Mouse (Mus musculus): Measurements from ENCODE around the gene Stxbp4.
A peak's percentile ranks its signal among the peaks of the same experiment; 100 is the strongest.

Gene Stxbp4

DNA sequence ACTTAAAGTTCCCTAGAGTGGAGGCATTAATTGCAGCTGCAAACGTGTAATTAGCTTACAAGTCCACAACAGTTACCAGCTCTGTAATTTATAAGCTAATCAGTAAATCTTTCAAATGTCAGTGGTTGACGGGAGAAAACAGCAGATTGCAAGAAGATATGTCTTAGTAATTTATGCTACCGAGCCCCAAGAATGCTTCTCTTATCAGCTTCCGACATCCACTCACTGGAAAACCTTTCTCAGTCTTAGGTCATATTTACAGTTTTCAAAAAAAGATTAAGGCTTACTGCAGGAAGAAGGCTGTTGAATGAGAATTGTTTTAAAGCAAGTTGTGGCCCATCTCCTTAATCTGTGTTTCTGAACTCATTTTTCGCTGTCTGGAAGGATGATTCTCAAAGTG is 83.9 kb downstream of the Stxbp4 start:
- DNase-seq, result no peak

GRCm38 (mm10) chr11:90552303-90553201 is 85.3 kb downstream of the Stxbp4 start:
- DNase-seq, result no peak

GRCm38 (mm10) chr11:90548560-90548959 is 89.3 kb downstream of the Stxbp4 start:
- DNase-seq, result peak in 1 of 2 experiments; percentile 3

DNA sequence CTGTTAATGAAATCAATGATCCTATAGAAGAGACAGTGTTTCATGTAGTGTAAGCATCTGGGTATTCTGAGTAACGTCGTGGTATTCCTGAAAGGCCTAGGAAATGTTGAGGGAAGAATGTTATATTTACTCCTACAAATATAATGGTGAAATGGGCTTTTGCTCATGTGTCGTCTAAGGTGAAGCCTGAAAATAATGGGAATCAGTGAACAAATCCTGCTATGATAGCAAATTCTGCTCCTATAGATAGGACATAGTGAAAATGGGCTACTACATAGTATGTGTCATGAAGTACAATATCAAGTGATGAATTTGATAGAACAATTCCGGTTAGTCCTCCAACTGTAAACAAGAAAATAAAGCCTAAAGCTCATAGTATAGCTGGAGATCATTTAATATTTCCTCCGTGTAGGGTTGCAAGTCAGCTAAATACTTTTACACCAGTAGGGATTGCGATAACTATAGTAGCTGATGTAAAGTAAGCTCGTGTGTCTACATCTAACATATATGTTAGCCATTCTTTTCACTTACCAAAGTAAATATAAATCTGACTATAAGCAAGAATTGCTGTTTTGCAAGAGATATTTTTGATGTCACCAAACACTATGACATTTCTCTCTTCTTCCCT is 99.1 kb downstream of the Stxbp4 start:
- no peak for DNase-seq

- no peak for DNase-seq
Measured at GRCm38 (mm10) chr11:90525311-90525710, 112.6 kb downstream of the Stxbp4 start.

DNA sequence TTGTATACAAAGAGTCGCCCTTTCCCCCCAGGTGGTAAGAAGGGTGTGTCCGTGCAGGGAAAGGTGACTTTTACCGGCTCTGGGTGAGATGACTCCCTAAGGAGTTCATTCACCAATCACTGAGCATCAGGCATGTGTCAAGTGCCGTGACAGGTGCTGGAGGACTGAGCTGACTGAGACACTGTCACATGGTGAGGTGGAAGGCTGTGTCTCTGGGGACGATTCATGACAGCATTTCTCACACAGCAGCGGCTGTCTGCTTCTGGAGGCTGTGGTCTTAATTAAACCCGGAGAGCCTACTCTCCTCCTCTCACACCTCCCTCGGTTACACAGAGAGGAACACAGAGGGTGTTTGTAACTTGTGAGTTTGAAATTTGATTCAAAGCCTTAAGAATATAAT is 116.8 kb downstream of the Stxbp4 start:
- no peak for DNase-seq

DNA sequence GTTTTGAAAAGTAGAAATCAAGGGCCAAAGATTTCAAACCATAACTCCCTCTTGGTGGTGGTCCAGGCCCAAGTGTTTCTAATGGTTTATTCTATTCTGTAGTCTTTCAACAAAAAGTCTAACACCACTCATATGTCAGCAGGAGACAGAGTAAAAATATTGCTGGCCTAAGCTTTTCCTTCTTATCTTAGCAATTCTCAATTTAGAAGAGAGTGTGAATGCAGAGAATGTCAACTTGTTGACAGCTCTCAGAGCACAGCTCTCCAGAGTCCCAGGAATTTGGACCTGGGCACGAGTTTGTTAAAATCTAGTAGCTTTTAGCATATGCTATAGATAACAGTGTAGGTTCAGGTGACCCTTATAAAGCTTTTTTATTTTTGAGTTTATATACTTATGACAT is 120.1 kb downstream of the Stxbp4 start:
- DNase-seq, result no peak

DNA sequence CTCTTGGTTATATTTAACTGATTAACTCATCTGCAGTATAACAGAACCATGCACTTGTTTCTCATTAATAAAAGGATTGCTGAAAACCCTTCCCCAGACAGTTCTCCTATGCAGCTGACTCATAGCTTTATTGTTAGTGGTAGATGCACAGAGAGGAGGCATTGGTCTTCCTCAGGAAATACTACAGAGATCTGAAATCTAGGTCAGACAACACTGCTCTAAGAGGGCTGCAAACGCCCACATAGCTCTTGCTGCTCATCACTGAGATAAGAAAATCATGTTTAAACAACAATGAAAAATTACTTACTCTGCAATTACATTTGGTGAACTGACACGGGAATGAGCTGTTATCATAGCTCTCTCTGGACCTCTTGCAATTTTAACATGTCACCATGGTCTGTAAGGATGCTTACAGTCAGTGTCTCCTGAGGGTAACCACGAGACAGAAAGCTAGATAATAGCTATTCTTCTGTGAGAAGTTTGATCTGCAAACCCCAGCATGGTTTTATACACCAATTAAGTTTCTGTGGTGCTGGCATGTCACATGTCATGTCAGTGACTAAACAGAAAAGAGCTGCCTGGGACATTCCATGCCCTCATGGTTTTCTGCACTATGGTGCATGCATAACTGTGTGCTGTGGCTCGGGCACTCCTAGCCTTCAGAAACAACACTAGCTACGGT is 125.2 kb downstream of the Stxbp4 start:
- DNase-seq, result no peak

DNA sequence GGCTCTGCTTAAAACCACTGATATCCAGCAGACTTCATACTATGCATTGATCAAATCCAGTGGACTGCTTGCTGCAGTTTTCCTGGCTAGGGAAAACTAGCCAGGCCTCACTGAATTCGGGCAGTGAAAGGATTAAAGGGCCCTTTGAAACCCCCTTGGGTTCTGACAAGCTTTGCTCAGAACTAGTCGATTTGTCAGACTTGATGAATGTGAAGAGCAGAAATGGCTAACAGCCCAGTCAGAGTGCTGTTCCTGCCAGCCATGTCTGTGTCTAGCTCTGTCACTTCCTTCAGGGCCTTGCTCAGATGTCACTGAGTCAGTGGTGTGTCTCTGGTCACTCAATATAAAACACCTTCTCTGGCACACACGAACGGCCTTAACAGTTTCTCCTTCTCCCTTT is 136.0 kb downstream of the Stxbp4 start:
- DNase-seq, result peak in 1 of 2 experiments; percentile 16

DNA sequence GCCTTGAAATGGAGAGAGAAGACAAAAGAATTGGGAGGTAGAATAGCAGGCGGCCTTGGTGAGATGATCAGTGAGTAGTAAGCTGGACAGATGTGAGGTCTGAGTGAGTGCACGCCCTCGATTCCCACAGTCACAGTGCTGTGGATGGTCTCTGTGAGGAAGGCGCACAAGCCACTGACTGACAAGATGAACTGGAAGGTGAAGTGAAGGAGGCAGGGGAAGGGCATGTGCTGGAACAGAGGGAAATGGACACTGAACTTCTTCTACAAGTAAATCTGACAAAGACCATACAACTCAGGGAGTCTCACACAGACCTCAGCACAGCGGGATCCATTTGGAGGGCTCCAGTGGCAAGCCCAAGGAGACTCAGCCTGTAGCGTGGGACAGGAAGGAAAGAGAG is 138.0 kb downstream of the Stxbp4 start:
- DNase-seq, result no peak

- peak; percentile 37 to 61 for DNase-seq
Measured at GRCm38 (mm10) chr11:90498461-90498860, 139.4 kb downstream of the Stxbp4 start.

GRCm38 (mm10) chr11:90494981-90495380 is 142.9 kb downstream of the Stxbp4 start:
- peak in 1 of 2 experiments; percentile 25 for DNase-seq

GRCm38 (mm10) chr11:90492511-90492910 is 145.4 kb downstream of the Stxbp4 start:
- DNase-seq, result no peak

- DNase-seq, result no peak
Measured at GRCm38 (mm10) chr11:90489166-90489565, 148.7 kb downstream of the Stxbp4 start.

- no peak for DNase-seq
Measured at GRCm38 (mm10) chr11:90487686-90488085, 150.2 kb downstream of the Stxbp4 start.

DNA sequence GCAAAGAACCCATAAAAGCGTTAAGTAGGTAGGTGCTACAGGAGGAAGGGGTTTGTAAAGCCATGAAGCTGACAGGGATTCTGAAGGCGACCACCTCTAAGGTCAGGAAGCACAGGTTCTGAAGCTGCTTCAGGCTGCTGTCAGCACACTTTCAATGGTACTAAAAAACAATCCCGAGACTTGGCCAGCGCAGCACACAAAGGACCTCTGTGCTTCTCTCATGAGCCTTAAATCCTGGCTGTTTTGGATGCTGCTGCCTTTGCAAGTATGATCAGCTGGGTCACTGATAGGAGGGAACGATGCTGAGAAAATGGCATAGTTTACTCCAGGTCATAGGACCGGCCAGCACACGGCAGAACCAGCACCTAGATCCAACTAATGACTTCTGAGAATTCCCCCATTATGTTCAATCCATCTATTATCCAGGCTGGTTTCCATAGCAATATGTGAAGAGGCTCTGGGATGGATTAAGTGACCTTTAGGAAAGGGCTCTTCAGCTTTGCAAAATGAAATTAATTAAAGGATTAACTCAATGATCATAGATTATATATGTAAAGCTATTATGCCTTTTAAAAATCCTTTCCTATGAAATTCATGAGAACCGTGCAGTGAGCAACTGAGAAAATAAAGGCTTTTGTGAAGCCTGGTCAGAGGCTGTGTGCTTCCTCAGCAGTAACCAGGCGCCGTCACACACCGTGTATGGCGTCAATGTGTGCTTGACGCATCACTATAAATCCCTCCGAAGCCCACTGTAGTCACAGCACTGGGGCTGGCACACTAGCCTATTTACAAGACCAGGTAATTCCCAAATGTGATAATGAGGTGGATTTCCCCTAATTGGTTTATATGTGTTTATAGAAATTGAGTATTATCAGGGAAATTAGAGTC is 152.9 kb downstream of the Stxbp4 start:
- DNase-seq, result no peak

DNA sequence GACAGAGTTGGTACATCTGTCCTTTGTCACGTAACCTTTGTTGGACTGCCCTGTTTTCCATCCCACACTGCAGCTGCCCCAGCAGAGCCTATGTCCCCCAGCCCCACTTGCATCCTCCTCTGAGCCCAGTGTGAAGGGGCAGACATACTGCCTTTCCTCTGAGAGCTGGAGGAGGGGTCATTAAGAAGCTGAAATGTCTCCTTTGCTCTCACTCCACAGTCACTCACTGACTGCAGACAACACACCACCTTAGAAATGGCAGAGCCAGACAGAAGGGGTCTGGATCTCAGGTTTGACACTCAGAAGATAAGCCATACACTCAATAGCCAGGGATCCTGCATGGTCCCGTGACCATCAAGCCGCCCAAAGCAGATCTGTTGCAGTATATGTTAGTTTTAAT is 154.1 kb downstream of the Stxbp4 start:
- DNase-seq, result no peak

DNA sequence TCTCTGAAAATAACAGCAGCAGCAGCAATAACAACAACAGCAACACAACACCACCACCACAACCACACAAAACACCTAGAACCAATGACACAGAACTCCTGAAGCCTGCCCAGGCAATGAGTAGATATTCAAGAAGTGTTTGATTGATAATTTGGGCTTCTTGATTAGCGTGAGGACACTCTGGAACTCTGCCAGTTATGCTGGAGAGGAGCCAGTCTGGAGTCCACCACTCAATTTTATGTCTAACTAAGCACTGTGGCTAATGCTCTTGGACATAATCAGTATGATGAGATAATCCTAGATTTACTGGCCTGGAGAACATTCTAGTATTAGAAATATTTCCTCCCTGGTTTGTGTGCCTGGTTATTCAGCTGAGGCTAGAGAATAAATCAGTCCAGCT is 156.1 kb downstream of the Stxbp4 start:
- peak; percentile 64 to 70 for DNase-seq

GRCm38 (mm10) chr11:90470271-90470670 is 167.6 kb downstream of the Stxbp4 start:
- DNase-seq, result peak; percentile 86 to 90

- DNase-seq, result no peak
Measured at GRCm38 (mm10) chr11:90464046-90464595, 173.8 kb downstream of the Stxbp4 start.

DNA sequence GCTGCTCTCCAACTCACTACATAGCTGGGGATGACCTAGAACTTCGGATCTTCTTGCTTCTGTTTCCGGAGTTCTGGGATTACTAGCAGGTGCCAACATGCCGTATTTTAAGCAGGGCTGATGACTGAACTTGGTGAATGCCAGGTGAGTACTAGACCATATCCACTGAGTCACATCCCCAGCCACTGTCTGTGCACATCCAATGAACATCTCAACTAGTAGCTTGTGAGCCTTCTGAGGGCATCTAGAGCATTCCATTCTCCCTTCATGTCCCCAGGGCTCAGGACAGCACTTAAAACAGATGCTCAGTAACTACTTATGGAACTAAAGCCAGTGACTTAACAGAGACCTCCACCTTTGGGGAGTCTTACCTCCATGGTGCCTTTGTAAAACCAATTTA is 177.4 kb downstream of the Stxbp4 start:
- no peak for DNase-seq

GRCm38 (mm10) chr11:90452134-90452533 is 185.8 kb downstream of the Stxbp4 start:
- no peak for DNase-seq
